Mouse (Mus musculus): ENCODE data around the gene Cdc34. TPM values are rescaled to one million over a fixed set of nuclear protein-coding genes. Genes with fewer than 3 reads are reported as not detected.

Gene Cdc34
- total and polyA plus RNA-seq, 2 experiments from 2014 or later, result 120 to 183 TPM

DNA sequence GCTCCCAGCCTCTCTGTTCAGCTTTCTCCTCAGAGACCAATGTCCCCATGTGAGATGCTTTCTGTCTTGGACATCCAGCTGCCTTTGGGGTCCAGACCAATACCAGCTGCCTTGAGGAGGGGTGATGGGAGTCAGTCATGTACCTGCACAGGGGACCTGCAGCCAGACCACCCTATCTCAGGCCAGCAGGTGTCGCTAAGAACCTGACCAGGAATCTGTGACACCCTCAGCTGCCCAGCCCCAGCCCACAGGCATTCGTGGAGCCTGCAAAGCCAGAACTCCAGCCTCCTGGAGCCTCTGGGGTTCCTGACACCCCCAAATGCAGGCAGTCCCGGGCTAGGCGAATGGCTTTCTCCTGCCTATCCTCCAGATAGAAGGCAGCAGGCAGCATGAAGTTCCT, 23.2 kb upstream of the Cdc34 start:
- Histone ChIP-seq H3K27ac (ENCODE audit: low read depth) (no peak overlapping the region), H3K4me3 (ENCODE audit: low read depth, low read length) (no peak overlapping the region), H3K9ac (replicated peaks; ENCODE audit: low read depth, low read length) (no peak overlapping the region), H3K4me1 (ENCODE audit: control insufficient read depth, insufficient read depth) (no peaks in the 10 kb centered on the region), H3K27me3 (ENCODE audit: control insufficient read depth, insufficient read depth, low read length) (peaks cover 18% of the 10 kb centered on the region), H3K4me2 (ENCODE audit: low read depth, low read length) (no peak overlapping the region), H3K36me3 (replicated peaks; ENCODE audit: control insufficient read depth, insufficient read depth, low read length) (no peaks in the 10 kb centered on the region), H3K9me3 (replicated peaks; ENCODE audit: control insufficient read depth, low read length) (no peaks in the 10 kb centered on the region)
- 9% methylated on average over 4 of the region's 4 CpGs for WGBS
- TF ChIP-seq CTCF (IDR thresholded peaks at IDR 0.05; ENCODE audit: low read depth) (peak; percentile 38), EP300 (IDR thresholded peaks at IDR 0.05; ENCODE audit: low read depth) (no peak)
- DNase-seq (ENCODE audit: low spot score) (no peak), ATAC-seq (ENCODE audit: insufficient read depth, low read depth) (no peak)

- Histone ChIP-seq H3K27me3 (ENCODE audit: control insufficient read depth, insufficient read depth, low read length) (peaks cover 8% of the 10 kb centered on the region; the same call in 1 of the 2 replicates), H3K4me3 (ENCODE audit: low read depth, low read length) (no peak overlapping the region), H3K4me1 (ENCODE audit: control insufficient read depth, insufficient read depth) (no peaks in the 10 kb centered on the region), H3K4me2 (ENCODE audit: low read depth, low read length) (no peak overlapping the region), H3K27ac (ENCODE audit: low read depth) (no peak overlapping the region), H3K9me3 (replicated peaks; ENCODE audit: control insufficient read depth, low read length) (no peaks in the 10 kb centered on the region), H3K9ac (replicated peaks; ENCODE audit: low read depth, low read length) (no peak overlapping the region), H3K36me3 (replicated peaks; ENCODE audit: control insufficient read depth, insufficient read depth, low read length) (no peaks in the 10 kb centered on the region)
- DNase-seq (ENCODE audit: low spot score) (no peak), ATAC-seq (ENCODE audit: insufficient read depth, low read depth) (no peak)
- 72% methylated on average over 2 of the region's 2 CpGs for WGBS
- peak; percentile 36 for TF ChIP-seq CTCF (IDR thresholded peaks at IDR 0.05; ENCODE audit: low read depth)
- TF ChIP-seq EP300 (IDR thresholded peaks at IDR 0.05; ENCODE audit: low read depth), result no peak
Observed at GRCm38 (mm10) chr10:79660298-79660697, 21.7 kb upstream of the Cdc34 start.

DNA sequence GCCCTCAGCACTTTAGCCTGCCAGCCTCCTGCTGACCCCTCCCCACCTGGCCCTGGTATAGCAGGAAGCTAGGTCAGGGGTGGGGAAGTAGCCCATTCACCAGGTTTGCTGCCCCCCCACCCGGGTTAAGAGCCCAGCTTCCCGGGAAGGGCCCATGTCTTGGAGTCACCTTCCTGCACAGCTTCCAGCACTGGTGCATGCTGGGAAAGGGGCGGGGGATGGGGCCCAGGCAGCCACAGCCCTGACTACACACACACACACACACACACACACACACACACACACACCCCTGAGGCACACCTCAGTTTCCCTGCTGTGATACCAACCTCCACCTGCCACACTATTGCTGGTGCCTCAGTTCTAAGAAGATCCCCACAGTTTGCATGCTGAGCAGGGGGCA, 20.1 kb upstream of the Cdc34 start:
- H3K9me3 ChIP-seq (replicated peaks; ENCODE audit: control insufficient read depth, low read length), result no peaks in the 10 kb centered on the region
- DNase-seq (ENCODE audit: low spot score) (no peak), ATAC-seq (ENCODE audit: insufficient read depth, low read depth) (no peak)
- peak overlapping the region; percentile 44; the same call in 1 of the 2 replicates for H3K27ac ChIP-seq (ENCODE audit: low read depth)
- WGBS, result 39% methylated on average over 3 of the region's 3 CpGs
- no peaks in the 10 kb centered on the region for H3K27me3 ChIP-seq (ENCODE audit: control insufficient read depth, insufficient read depth, low read length)
- H3K9ac ChIP-seq (replicated peaks; ENCODE audit: low read depth, low read length), result no peak overlapping the region
- TF ChIP-seq EP300 (IDR thresholded peaks at IDR 0.05; ENCODE audit: low read depth), result no peak
- no peak for TF ChIP-seq CTCF (IDR thresholded peaks at IDR 0.05; ENCODE audit: low read depth)
- H3K4me2 ChIP-seq (ENCODE audit: low read depth, low read length), result no peak overlapping the region
- no peaks in the 10 kb centered on the region for H3K4me1 ChIP-seq (ENCODE audit: control insufficient read depth, insufficient read depth)
- no peak overlapping the region for H3K4me3 ChIP-seq (ENCODE audit: low read depth, low read length)
- H3K36me3 ChIP-seq (replicated peaks; ENCODE audit: control insufficient read depth, insufficient read depth, low read length), result no peaks in the 10 kb centered on the region

DNA sequence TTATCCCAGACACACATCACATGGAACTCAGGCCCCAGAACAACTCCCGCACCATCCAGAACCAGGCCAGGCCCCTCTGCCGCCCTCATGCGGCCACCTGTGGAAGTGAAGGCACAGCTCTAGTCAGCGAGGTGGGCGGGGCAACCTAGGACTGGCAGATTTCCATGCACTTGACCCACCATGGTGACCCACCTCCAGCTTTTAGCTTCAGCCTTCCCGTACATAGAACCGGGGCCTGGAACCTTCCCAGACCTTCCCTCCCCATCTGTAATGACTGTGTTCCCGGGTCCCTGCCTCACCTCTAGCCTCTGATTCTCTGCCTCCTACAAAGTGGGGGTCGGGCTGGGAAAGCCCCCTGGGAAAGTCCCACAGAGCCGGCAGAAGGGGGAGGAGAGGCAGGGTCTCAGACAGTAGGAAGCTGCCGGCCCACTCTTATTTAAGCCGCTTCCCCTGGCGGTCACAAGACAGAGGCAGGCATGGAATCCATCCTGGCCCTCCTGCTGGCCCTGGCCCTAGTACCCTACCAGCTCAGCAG, 17.8 kb upstream of the Cdc34 start, which contains the start of gene Madcam1:
Gene Madcam1, plus strand, starts transcription at position 429 of the 535 bp plus-strand sequence.
- Histone ChIP-seq H3K4me1 (ENCODE audit: control insufficient read depth, insufficient read depth) (no peaks in the 10 kb centered on the region), H3K36me3 (replicated peaks; ENCODE audit: control insufficient read depth, insufficient read depth, low read length) (no peaks in the 10 kb centered on the region), H3K27me3 (ENCODE audit: control insufficient read depth, insufficient read depth, low read length) (no peaks in the 10 kb centered on the region), H3K4me3 (ENCODE audit: low read depth, low read length) (no peak within 1 kb of the TSS), H3K9me3 (replicated peaks; ENCODE audit: control insufficient read depth, low read length) (no peaks in the 10 kb centered on the region), H3K4me2 (ENCODE audit: low read depth, low read length) (no peak within 1 kb of the TSS), H3K9ac (replicated peaks; ENCODE audit: low read depth, low read length) (no peak within 1 kb of the TSS), H3K27ac (ENCODE audit: low read depth) (no peak within 1 kb of the TSS)
- peak; percentile 30; the same call in 1 of the 2 replicates for ATAC-seq (ENCODE audit: insufficient read depth, low read depth)
- no peak for TF ChIP-seq EP300 (IDR thresholded peaks at IDR 0.05; ENCODE audit: low read depth)
- TF ChIP-seq CTCF (IDR thresholded peaks at IDR 0.05; ENCODE audit: low read depth), result peak; percentile 84
- DNase-seq (ENCODE audit: low spot score), result peak; percentile 50
- 14% methylated on average over 13 of the region's 13 CpGs for WGBS

DNA sequence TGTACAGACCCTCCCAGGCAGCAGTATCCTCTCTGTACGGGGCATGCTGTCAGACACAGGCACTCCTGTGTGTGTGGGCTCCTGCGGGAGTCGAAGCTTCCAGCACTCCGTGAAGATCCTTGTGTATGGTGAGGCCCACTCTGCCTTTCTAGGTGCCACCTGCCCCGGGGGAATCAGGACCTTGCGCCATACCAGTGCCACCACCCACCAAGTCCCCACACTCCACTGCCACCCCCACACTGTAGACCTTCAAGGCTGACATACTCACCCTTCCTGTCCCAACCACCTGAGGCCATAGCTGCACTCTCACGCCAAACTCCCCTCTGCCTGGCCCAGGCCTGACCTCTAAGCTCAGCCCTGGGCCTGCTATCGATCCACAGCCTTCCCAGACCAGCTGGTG, 16.9 kb upstream of the Cdc34 start:
- Histone ChIP-seq H3K4me1 (ENCODE audit: control insufficient read depth, insufficient read depth) (0 out of 2 replicates have a peak, but pooled peaks cover 2% of the 10 kb centered on the region), H3K4me3 (ENCODE audit: low read depth, low read length) (no peak overlapping the region), H3K4me2 (ENCODE audit: low read depth, low read length) (no peak overlapping the region), H3K9ac (replicated peaks; ENCODE audit: low read depth, low read length) (no peak overlapping the region), H3K27ac (ENCODE audit: low read depth) (no peak overlapping the region), H3K36me3 (replicated peaks; ENCODE audit: control insufficient read depth, insufficient read depth, low read length) (no peaks in the 10 kb centered on the region), H3K27me3 (ENCODE audit: control insufficient read depth, insufficient read depth, low read length) (no peaks in the 10 kb centered on the region), H3K9me3 (replicated peaks; ENCODE audit: control insufficient read depth, low read length) (no peaks in the 10 kb centered on the region)
- ATAC-seq (ENCODE audit: insufficient read depth, low read depth) (no peak), DNase-seq (ENCODE audit: low spot score) (no peak)
- TF ChIP-seq EP300 (IDR thresholded peaks at IDR 0.05; ENCODE audit: low read depth) (no peak), CTCF (IDR thresholded peaks at IDR 0.05; ENCODE audit: low read depth) (no peak)
- WGBS, result 84% methylated on average over 8 of the region's 8 CpGs

GRCm38 (mm10) chr10:79666493-79666892, 15.5 kb upstream of the Cdc34 start:
- no peak overlapping the region for H3K9ac ChIP-seq (replicated peaks; ENCODE audit: low read depth, low read length)
- H3K4me2 ChIP-seq (ENCODE audit: low read depth, low read length), result no peak overlapping the region
- H3K9me3 ChIP-seq (replicated peaks; ENCODE audit: control insufficient read depth, low read length), result no peaks in the 10 kb centered on the region
- ATAC-seq (ENCODE audit: insufficient read depth, low read depth) (no peak), DNase-seq (ENCODE audit: low spot score) (no peak)
- 0 out of 2 replicates have a peak, but pooled peaks cover 9% of the 10 kb centered on the region for H3K4me1 ChIP-seq (ENCODE audit: control insufficient read depth, insufficient read depth)
- no peaks in the 10 kb centered on the region for H3K36me3 ChIP-seq (replicated peaks; ENCODE audit: control insufficient read depth, insufficient read depth, low read length)
- H3K4me3 ChIP-seq (ENCODE audit: low read depth, low read length), result no peak overlapping the region
- WGBS, result 69% methylated on average over 9 of the region's 9 CpGs
- no peak overlapping the region for H3K27ac ChIP-seq (ENCODE audit: low read depth)
- no peak for TF ChIP-seq EP300 (IDR thresholded peaks at IDR 0.05; ENCODE audit: low read depth)
- TF ChIP-seq CTCF (IDR thresholded peaks at IDR 0.05; ENCODE audit: low read depth), result no peak
- no peaks in the 10 kb centered on the region for H3K27me3 ChIP-seq (ENCODE audit: control insufficient read depth, insufficient read depth, low read length)
